Mouse (Mus musculus): ENCODE data around the gene Daxx.
A peak's percentile ranks its signal among the peaks of the same experiment; 100 is the strongest.
"Not testable (repeated sequence)": the region's sequence is repeated elsewhere in the genome, so short reads cannot be mapped to it uniquely, and the experiment has no call there.

The Daxx gene

GRCm38 (mm10) chr17:33903911-33904651, 5.1 kb upstream of the Daxx start:
- DNase-seq = not testable (repeated sequence)

- not testable (repeated sequence) for DNase-seq
Observed at GRCm38 (mm10) chr17:33904835-33905234, 4.4 kb upstream of the Daxx start, which contains the start of gene Platr17. Platr17 (plus strand) TSS chr17:33905135.

- DNase-seq = peak; percentile 65
Observed at GRCm38 (mm10) chr17:33908331-33909076, 710 bp upstream of the Daxx start.

DNA sequence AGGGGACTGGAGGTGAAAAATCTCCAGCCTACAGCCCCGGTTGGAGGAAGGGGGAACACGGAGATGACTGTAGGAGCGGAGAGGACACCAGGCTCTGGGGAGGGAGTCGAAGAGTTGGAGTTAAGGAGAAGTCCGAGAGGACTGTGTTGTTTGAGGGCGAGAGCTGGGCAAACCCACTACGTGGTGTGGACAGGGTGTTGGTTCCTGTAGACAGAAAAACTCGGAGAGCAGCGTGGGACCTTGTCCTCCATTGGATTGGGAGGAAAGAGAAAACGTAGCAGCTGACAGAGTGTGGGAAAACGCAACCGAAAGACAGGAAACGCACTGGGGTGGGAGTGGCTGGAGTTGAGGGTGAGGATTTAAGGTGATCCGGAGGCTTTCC, 646 bp downstream of the Daxx start:
- DNase-seq = peak; percentile 52

- DNase-seq = no peak
Observed at GRCm38 (mm10) chr17:33910346-33911051, 1.3 kb downstream of the Daxx start.

DNA sequence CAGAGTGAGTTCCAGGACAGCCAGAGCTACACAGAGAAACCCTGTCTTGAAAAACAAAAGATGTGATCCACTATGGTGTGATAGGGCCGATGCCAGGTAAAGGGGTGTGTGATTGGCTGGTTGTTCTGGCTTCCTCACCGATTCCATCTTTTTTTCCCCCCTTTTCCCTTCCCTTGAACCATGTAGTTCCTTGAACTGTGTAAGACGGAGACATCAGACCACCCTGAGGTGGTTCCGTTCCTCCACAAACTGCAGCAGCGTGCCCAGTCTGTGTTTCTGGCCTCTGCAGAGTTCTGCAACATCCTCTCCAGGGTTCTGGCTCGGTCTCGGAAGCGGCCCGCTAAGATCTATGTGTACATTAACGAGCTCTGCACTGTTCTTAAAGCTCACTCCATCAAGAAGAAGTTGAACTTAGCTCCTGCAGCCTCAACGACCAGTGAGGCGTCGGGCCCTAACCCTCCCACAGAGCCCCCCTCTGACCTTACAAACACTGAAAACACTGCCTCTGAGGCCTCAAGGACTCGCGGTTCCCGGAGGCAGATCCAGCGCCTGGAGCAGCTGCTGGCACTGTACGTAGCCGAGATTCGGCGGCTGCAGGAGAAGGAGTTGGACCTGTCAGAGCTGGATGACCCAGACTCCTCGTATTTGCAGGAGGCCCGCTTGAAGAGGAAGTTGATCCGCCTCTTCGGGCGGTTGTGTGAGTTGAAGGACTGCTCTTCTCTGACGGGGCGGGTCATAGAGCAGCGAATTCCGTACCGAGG, 2.0 kb downstream of the Daxx start:
- no peak for DNase-seq

DNA sequence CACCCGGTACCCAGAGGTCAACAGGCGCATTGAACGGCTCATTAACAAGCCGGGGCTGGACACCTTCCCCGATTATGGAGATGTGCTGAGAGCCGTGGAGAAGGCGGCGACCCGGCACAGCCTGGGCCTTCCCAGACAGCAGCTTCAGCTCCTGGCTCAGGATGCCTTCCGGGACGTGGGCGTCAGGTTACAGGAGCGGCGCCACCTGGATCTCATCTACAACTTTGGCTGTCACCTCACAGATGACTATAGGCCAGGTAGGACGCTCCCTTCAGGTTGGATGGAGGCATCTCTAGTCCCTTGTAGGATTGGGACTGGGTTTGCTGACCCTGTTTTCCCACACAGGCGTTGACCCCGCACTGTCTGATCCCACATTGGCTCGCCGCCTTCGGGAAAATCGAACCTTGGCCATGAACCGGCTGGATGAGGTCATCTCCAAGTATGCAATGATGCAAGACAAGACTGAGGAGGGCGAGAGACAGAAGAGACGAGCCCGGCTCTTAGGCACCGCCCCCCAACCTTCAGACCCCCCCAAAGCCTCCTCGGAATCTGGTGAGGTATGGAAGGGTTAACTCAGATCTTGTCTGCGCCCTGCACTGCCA, 2.7 kb downstream of the Daxx start:
- DNase-seq = no peak

DNA sequence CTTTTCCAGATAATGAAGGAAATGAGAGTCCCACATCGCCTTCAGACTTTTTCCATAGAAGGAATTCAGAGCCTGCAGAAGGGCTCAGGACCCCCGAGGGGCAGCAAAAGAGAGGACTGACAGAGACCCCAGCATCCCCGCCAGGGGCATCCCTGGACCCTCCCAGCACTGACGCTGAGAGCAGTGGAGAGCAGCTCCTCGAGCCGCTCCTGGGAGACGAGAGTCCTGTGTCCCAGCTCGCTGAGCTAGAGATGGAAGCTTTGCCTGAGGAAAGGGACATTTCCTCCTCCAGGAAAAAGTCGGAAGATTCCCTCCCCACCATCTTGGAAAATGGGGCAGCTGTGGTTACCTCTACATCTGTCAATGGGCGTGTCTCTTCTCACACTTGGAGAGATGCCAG, 4.0 kb downstream of the Daxx start:
- DNase-seq = no peak

- DNase-seq = no peak
Observed at GRCm38 (mm10) chr17:33913905-33914304, 4.7 kb downstream of the Daxx start.

DNA sequence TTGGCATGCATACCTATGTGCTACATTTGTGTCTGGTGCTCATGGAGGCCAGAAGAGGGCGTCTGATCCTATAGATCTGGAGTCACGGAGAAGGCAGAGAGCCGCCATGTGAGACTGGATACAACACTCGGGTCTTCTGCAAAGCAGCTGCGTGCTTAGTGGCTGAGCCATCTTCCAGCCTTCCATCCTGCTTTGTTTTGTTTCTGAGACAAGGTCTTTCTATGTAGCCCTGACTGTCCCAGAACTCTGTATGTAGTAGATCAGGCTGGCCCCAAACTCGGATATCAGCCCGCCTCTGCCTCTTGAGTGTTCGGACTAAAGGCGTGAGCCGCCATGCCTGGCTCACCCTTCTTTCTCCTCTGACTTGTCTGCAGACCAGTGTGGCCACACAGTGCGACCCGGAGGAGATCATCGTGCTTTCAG, 5.8 kb downstream of the Daxx start:
- DNase-seq = no peak

GRCm38 (mm10) chr17:33915671-33916250, 6.5 kb downstream of the Daxx start, which contains the start of the genes Tapbp and Zbtb22:
Tapbp (plus strand) TSS chr17:33915899.
Zbtb22 (plus strand) TSS chr17:33915904.
- DNase-seq = peak; percentile 96

GRCm38 (mm10) chr17:33916294-33916693, 7.1 kb downstream of the Daxx start:
- no peak for DNase-seq

DNA sequence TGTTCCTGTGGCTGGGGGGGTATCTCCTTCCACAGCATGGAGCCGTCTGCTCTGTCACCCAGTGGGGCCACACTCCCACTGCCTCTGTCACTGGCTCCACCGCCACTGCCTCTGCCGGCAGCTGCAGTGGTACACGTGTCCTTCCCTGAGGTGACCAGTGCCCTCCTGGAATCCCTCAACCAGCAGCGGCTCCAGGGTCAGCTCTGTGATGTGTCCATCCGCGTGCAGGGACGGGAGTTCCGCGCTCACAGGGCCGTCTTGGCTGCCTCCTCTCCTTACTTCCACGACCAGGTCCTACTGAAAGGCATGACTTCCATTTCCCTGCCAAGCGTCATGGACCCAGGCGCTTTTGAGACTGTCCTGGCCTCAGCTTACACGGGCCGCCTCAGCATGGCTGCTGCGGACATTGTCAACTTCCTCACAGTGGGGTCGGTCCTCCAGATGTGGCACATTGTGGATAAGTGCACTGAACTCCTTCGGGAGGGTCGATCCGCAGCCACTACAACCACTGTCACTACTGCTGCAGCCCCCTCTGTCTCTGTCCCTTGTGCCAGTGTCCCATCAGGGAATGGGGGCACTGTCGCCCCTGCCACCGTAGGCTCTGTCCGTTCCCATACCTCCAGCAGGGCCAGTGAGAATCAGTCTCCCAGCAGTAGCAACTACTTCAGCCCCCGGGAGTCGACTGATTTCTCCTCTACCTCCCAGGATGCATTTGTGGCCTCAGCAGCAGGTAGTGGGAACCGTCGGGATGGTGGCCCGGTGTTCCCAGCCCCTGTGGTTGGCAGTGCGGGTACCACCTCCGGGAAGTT, 7.8 kb downstream of the Daxx start:
- DNase-seq = no peak

GRCm38 (mm10) chr17:33917656-33918292, 8.6 kb downstream of the Daxx start:
- DNase-seq = no peak

- DNase-seq = no peak
Observed at GRCm38 (mm10) chr17:33918293-33919203, 9.3 kb downstream of the Daxx start.

GRCm38 (mm10) chr17:33919351-33920281, 10.4 kb downstream of the Daxx start:
- DNase-seq = peak; percentile 82

GRCm38 (mm10) chr17:33920282-33921097, 11.3 kb downstream of the Daxx start:
- peak; percentile 91 for DNase-seq

Data from kidney, adult 18-20 months (tissue).